Mouse (Mus musculus) myocyte (in vitro differentiated cells): Measurements from ENCODE around the gene Lat.

ENCODE experiments used
- E2F4 ChIP-seq: IDR thresholded peaks from one replicate; pipeline ENCODE4 v1.6.1; 2011; ENCODE audit warnings: mild to moderate bottlenecking, control low read depth, moderate library complexity; ENCODE audit not compliant: insufficient read depth
- MAX ChIP-seq: IDR thresholded peaks from one replicate; pipeline ENCODE4 v1.6.1; 2011; ENCODE audit warnings: low read depth, mild to moderate bottlenecking, control low read depth
- MYOG ChIP-seq, 3 experiments: IDR thresholded peaks; one replicate each; pipeline ENCODE4 v1.6.1; 2011; ENCODE audit warnings: control low read depth in 2 of 3, low read depth in 2 of 3, mild to moderate bottlenecking in 2 of 3; ENCODE audit not compliant: insufficient read length in 2 of 3, control insufficient read depth in 1 of 3, insufficient read depth in 1 of 3
- POLR2A ChIP-seq: IDR thresholded peaks from one replicate; pipeline ENCODE4 v1.6.1; 2011; ENCODE audit warnings: low read depth, mild to moderate bottlenecking, control low read depth, moderate library complexity; ENCODE audit not compliant: insufficient read length
- TCF12 ChIP-seq: IDR thresholded peaks from one replicate; pipeline ENCODE4 v1.6.1; 2011; ENCODE audit warnings: mild to moderate bottlenecking, control low read depth; ENCODE audit not compliant: poor library complexity, insufficient read depth, severe bottlenecking

- TF ChIP-seq POLR2A (no peak), TCF12 (no peak), MAX (no peak), E2F4 (no peak), MYOG (IDR thresholded peaks at IDR 0.05; ENCODE audit: control insufficient read depth in 1 of 3, insufficient read depth in 1 of 3, insufficient read length in 2 of 3, low read depth in 2 of 3) (no peak)
Measured at GRCm38 (mm10) chr7:126375012-126375411, 5.6 kb upstream of the Lat start.
